Mouse (Mus musculus) urinary bladder, postnatal 14 days (tissue): ENCODE results near the gene Relt.

Experiments
- DNase-seq: peaks from one replicate; pipeline ENCODE4 v3.0.0; 2021; ENCODE audit warnings: low spot score

Gene Relt

GRCm38 (mm10) chr7:100845026-100845400, 18.2 kb downstream of the Relt start:
- no peak for DNase-seq

DNA sequence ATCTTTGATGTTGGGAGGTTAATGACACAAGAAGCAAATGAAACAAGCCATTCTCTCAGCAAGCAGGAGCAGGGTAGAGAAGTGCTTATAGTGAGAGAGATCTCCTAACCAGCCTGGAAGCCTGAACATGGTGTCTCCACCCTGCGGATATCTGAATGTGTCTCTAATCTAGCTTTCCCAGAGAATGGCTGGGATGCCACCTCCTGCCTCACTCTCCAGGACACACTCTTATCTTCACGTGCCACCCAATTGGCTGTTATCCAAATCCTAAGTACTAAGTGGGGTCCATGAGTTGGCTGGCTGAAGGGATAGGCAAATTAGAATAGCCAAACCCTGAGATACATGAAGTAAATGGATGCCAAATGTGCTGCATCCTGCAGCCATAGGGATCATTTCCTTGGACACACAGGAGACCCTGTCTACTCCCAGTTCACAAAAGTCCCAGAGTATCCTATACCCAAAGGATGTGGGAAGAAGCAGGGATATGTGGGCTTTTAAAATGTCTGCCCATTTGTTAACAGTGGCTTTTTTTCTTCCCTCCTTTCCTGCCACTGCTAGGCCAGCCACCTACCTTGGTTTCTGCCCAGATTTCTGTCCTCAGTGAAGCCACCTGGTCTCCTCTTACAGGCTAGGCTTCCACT, 18.7 kb downstream of the Relt start:
- DNase-seq = no peak

DNA sequence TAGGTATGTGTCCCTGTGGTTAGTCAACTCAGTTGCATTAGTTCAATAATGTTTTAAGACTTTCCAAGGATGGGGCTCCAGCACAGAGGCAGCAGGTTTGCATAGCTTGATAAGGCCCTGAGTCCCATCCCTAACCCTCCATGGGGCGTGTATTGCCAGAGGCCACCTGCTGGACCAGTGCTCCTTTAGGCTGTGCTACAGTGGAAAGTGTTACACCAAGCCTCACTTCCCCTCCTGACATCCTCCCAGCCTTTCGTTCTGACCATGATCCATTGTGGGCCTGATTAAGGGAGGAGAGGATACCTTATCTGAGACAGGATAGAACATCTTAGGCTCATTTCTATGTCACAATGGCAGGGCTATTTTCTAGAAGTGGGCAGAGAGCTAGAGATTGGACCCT, 19.4 kb downstream of the Relt start:
- no peak for DNase-seq

DNA sequence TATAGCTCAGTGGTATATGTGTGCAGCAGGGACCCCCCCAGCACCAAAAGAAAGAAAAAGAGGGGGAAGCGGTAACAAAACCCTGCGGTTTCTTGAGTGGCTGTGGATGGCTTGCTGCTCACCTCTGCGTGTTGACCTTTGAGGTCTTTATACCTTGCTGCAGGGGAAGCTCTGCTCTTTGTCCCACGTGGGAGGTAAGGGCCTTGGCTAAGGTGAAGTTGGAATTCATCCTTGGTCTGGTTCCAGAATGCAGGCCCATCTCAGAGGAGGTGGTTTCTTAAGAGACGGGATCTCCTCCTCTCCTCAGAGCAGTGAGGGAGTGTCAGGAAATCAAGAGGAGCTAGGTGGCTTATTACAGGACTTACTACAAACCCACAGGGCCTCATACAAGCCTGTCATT, 21.1 kb downstream of the Relt start:
- DNase-seq = no peak

DNA sequence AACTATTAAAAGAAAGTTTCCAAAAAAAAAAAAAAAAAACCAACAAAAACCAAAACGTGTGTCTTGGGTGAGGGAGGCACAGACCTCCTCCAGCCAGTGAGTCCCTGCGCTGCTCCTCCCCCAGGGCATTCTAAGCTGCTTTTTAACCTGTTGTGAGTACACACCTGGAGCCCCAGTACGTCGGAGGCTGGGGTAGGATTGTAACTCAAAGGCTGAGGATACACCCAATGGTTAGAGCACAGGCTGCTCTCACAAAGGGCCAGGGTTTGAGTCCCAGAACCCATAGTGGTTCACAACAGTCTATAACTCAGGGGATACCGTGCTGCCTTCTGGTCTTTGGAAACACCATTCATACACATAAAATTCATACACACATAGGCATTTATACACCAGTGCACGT, 21.6 kb downstream of the Relt start:
- no peak for DNase-seq

DNA sequence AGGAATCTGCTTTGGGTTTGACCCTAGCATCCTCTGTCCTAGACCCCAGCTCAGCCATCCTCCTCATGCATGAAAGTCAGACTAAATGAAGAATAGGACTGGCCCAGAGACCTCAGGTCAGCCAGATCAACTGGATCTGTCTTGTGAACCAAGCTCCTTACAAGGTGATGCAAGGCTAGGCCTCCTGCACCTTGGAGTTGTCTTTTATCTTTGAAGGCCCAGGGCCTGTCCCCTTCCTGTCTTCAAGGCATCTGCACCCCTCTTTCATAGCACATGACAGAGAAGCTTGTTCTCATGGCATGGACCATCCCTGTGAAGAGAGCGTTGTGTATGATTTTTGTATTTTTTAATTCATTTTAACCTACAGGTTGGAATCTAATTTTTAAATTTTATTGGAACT, 22.3 kb downstream of the Relt start:
- no peak for DNase-seq

DNA sequence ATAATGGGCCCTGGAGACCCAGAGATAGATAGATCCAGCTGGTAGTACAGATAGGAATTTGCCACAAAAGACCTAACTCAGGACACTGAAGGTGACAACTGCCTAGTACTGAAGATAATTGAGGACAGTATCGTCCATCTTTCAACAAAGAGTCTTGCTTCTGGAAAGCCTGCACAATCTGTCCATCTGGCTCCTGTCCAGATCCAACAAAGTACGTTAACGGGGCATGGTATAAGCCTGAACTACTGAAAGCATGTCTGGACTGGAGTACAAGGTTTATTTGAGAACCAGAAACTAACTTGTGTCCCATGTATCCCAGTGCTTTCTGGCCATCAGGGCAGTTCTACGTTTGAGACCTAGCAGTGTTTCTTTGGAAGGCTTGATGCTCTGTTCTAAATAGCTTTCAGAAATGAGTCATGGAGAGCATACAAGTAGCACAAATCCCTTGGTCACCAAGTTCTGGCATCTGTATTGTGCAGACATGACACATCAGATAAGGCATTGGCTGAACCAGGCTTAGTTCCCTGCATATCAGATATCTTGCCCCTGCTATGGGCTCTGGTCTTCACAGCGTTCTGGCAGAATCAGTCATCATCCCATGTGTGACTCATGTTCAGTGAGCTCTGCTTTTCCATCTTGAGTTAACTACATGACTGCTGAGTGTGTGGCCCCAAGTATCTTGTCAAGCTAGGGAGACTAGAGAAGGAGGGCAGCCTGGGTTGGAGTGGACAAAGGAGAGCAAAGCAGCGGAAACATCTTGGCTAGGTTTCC, 23.4 kb downstream of the Relt start:
- DNase-seq = peak; percentile 18

- no peak for DNase-seq
Measured at GRCm38 (mm10) chr7:100837701-100838100, 25.5 kb downstream of the Relt start.

DNA sequence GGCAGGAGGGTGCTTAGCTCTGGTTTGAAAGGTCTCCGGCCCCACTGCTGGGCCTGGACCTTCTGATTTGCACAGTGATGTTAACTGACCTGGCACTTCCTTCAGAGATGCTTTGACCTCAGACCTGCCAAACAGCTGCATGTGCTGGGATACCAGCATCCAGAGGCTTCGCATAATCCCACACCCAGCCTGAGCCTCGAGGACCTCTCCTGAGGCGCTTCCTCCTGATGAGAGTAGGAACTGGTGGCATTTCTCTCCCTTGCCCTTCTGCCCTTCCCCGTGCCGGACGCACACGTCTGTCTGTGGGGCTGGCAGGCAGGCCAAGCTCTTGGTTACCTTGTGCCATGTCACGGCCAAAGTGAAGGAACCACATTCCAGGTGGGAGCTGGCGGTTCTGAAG, 26.6 kb downstream of the Relt start:
- DNase-seq = no peak

- DNase-seq = no peak
Measured at GRCm38 (mm10) chr7:100835711-100836110, 27.5 kb downstream of the Relt start.

GRCm38 (mm10) chr7:100835168-100835567, 28.1 kb downstream of the Relt start:
- DNase-seq = no peak

- no peak for DNase-seq
Measured at GRCm38 (mm10) chr7:100833859-100834258, 29.4 kb downstream of the Relt start.

DNA sequence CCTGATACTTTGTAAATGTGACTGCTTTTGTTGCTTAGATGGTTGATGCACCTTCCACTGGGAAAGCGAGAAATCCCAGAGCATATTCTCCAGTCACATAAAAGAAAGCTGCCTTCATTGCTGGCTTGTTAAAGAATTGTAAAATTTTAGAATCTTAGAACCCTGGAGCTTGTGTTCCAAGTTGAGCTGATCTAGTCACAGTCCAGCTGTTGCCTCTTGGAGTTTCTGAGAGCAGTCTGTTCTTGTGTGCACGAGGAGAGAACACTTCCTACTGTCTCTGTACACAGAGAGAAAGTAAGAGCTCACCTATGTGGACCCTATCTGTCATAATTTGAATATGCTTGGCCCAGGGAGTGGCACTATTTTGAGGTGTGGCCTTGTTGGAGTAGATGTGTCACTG, 34.7 kb downstream of the Relt start:
- no peak for DNase-seq

GRCm38 (mm10) chr7:100824661-100825060, 38.6 kb downstream of the Relt start:
- no peak for DNase-seq

GRCm38 (mm10) chr7:100818401-100819064, 44.7 kb downstream of the Relt start:
- DNase-seq = peak; percentile 26

GRCm38 (mm10) chr7:100817442-100817760, 45.8 kb downstream of the Relt start:
- no peak for DNase-seq

DNA sequence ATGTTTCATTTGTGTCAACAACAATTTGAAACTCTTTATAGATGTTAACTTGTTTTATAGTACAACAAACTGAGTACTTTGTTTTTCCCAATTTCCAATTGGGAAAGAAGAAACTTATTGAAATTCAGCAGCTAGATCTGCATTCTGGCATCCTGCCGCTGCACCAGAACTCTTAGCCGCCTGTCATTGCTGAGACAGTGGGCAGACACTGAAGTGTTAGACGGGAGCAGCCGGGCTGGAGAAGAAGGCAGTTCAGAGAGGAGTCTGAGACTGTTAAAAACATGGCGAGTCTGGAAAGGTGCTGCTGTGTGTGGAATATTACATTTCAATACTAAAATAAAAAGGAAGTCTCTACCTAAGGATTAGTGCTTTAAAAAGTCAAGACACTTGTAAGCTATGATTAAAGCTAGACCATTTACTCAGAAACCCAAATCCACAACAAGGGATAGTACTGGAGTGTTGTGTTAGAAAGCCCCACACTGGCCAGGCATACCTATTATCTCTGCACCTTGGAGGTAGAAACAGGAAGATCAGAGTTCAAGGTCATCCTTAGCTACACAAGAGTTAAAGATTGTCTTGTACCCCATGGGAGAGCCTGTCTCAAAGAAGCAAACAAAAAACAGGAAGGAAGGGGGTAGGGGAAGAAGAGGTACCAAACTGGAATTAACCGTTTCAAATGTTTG, 46.3 kb downstream of the Relt start:
- no peak for DNase-seq

DNA sequence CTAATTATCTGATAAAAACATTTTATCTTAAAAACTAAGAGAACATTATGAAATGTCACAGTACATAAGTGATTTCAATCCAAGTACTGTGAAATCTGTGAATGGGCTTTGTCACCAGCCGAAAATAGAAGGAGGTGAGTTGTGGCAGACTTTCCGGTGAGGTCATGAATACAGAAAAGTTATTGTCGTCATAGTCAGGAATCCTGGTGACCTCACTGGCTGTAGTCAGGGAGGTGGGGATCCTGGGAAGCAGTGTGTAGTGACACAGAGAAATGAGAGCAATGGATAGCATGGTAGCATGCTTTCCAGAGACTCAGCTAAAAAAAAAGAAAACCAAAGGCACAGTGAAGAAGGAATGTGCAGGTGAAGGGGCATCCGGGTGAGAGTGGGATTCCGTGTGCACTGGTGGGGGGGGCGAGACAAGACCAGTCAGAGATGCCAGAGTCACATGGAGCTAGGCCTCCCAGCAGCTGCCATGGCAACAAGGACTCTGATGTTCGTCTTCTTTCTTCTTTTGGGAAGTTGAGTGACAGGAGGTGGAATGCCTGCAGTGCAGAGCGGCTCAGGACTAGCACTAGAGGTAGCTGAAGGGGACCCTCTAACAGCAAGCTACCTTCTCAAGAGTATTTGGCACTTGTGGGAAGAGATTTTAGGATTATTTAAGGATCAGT, 47.2 kb downstream of the Relt start:
- DNase-seq = no peak

GRCm38 (mm10) chr7:100812641-100813040, 50.6 kb downstream of the Relt start:
- DNase-seq = no peak

- no peak for DNase-seq
Measured at GRCm38 (mm10) chr7:100811912-100812311, 51.3 kb downstream of the Relt start.

DNA sequence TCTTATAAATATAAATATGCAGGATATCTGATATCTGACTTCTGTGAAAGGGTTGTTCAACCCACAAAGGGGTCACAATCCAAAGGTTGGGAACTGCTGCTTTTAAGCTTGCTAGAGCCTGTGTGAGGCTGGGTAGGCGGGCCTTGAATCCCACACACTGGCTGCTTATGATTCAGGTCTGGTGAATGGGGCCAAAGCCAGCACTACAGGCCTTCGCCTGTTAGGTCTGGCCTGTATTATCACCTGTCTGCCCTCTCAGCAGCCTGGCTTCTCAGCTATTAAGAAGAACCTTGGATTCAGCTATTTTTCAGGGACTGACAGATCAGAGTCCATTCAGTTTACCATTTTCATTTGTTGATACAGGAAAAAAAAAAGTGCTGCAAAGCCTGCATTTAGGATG, 57.9 kb downstream of the Relt start:
- no peak for DNase-seq

DNA sequence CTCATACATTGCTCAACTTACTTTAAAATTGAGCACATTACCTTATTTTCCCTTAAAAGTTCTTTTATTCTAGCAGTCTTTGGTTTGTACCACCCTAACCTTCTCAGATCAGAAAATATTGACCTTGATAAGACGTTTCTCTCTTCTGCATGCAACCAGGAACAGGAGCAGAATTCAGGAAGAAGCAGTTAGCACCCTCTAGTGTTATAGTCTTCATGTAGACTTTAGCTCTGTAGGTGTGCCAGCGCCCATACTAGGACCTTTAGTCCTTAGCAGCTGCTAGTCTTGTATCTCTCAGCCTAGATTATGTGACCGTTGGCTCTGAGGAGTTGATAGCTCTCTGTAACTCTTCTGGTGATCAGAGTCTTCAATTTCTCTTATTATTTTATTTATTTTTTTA, 64.4 kb downstream of the Relt start:
- DNase-seq = no peak
